Mouse (Mus musculus) mesoderm, embryonic 11.5 days (tissue): ENCODE measurements around the gene Olfr782.
"Not testable (repeated sequence)": the region's sequence is repeated elsewhere in the genome, so short reads cannot be mapped to it uniquely, and the experiment has no call there.

Experiments used
- DNase-seq: peaks from one replicate; pipeline ENCODE4 v3.0.0-alpha.2; 2012; ENCODE audit warnings: low read depth, low spot score

The Olfr782 gene

GRCm38 (mm10) chr10:129348550-129348949 lies at the start of gene Olfr782:
Olfr782 (plus strand) TSS chr10:129348850.
- no peak for DNase-seq

GRCm38 (mm10) chr10:129312973-129313372 lies 35.7 kb upstream of the Olfr782 start:
- DNase-seq, result not testable (repeated sequence)

GRCm38 (mm10) chr10:129313521-129313920 lies 35.1 kb upstream of the Olfr782 start:
- not testable (repeated sequence) for DNase-seq

GRCm38 (mm10) chr10:129317817-129318216 lies 30.8 kb upstream of the Olfr782 start, which contains the start of gene Olfr780:
Olfr780 (plus strand) TSS chr10:129318117.
- DNase-seq, result no peak

- DNase-seq, result no peak
These were observed 20.1 kb upstream of the Olfr782 start, which contains the start of gene Olfr781 for GRCm38 (mm10) chr10:129328554-129328953. Olfr781 (plus strand) TSS chr10:129328854.

- not testable (repeated sequence) for DNase-seq
These were observed 3.8 kb downstream of the Olfr782 start for GRCm38 (mm10) chr10:129352475-129352874.

GRCm38 (mm10) chr10:129356496-129356895 lies 7.8 kb downstream of the Olfr782 start:
- not testable (repeated sequence) for DNase-seq

GRCm38 (mm10) chr10:129357307-129357706 lies 8.7 kb downstream of the Olfr782 start:
- no peak for DNase-seq

- not testable (repeated sequence) for DNase-seq
These were observed 25.4 kb downstream of the Olfr782 start for GRCm38 (mm10) chr10:129374051-129374450.

- no peak for DNase-seq
These were observed 35.1 kb downstream of the Olfr782 start, which contains the start of gene Olfr784 for GRCm38 (mm10) chr10:129383783-129384182. Olfr784 (plus strand) TSS chr10:129384083.

- no peak for DNase-seq
These were observed 52.2 kb downstream of the Olfr782 start for GRCm38 (mm10) chr10:129400892-129401291.
